Mouse (Mus musculus) lung, postnatal 0 days (tissue): ENCODE results near the gene Ghrh.

Experiments
- CTCF ChIP-seq: IDR thresholded peaks from 2 replicates; pipeline ENCODE4 v1.5.1; 2016; ENCODE audit warnings: antibody characterized with exemption, mild to moderate bottlenecking
- EP300 ChIP-seq: IDR thresholded peaks from 2 replicates; pipeline ENCODE4 v1.6.1; 2016; ENCODE audit warnings: antibody characterized with exemption, mild to moderate bottlenecking, control low read depth

DNA sequence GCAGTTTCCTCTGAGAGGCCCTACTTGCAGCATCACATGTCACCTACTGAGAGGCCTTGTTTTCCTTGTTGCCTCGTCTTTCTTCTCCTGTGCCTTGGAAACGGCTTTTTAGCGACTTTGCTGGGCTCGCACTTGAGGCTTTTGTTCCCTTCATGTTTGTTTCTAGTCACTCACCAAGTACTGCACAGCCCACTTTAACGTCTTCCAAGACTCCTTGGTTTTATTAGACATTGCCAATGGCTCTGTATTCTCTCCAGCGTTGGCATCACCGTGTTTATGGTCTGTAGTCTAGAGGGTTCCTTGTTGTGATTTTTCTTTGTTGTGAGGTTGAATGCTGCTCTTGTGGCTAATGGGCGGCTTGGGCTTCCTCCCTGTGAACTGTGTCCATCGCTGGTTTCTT, 44.2 kb downstream of the Ghrh start:
- TF ChIP-seq CTCF (no peak), EP300 (no peak)
